Mouse (Mus musculus) kidney, embryonic 15.5 days (tissue): ENCODE results near the gene Fam107b. TPM values are rescaled to one million over a fixed set of nuclear protein-coding genes. Genes with fewer than 3 reads are reported as not detected.

Experiments
- ATAC-seq: fragments of 200-750 bp; cut with Nextera tagmentation; replicated peaks from 2 replicates; pipeline ENCODE4 v1.8.0; 2017; ENCODE audit warnings: moderate TSS enrichment; ENCODE audit not compliant: low FRiP score
- H3K27ac ChIP-seq: fragments of 300-500 bp; sonication (generic); 2 replicates; pipeline ENCODE4 v1.5.1; 2015; ENCODE audit warnings: mild to moderate bottlenecking, inconsistent platforms
- H3K27me3 ChIP-seq: fragments of 300-500 bp; sonication (generic); 2 replicates; pipeline ENCODE4 v1.6.1; 2015; ENCODE audit warnings: inconsistent platforms
- H3K36me3 ChIP-seq: fragments of 300-500 bp; sonication (generic); 2 replicates; pipeline ENCODE4 v1.6.1; 2015; ENCODE audit warnings: inconsistent platforms
- H3K4me1 ChIP-seq: fragments of 300-500 bp; sonication (generic); 2 replicates; pipeline ENCODE4 v1.6.1; 2015; ENCODE audit warnings: inconsistent platforms
- H3K4me2 ChIP-seq: fragments of 300-500 bp; sonication (generic); 2 replicates; pipeline ENCODE4 v1.6.1; 2015; ENCODE audit warnings: moderate library complexity, mild to moderate bottlenecking, inconsistent platforms
- H3K4me3 ChIP-seq: fragments of 300-500 bp; sonication (generic); replicated peaks from 2 replicates; pipeline ENCODE4 v1.5.1; 2015; ENCODE audit warnings: mild to moderate bottlenecking, inconsistent platforms
- H3K9ac ChIP-seq: fragments of 300-500 bp; sonication (generic); 2 replicates; pipeline ENCODE4 v1.6.1; 2015; ENCODE audit warnings: mild to moderate bottlenecking, inconsistent platforms
- H3K9me3 ChIP-seq: fragments of 300-500 bp; sonication (generic); replicated peaks from 2 replicates; pipeline ENCODE4 v1.6.1; 2016; ENCODE audit warnings: inconsistent platforms
- WGBS: fragments of 180-500 bp; shearing (Covaris S2); methylation state at CpG from one replicate; pipeline ENCODE4 v1.1.7; 2015; ENCODE audit warnings: mixed read lengths; 5-methylcytosine and 5-hydroxymethylcytosine counted together
- polyA plus RNA-seq: library from polyadenylated mRNA; unstranded; fragments of >200 nt; fragmentation: Nextera tagmentation; extraction: Ambion mirVana; gene quantifications from 2 replicates; pipeline ENCODE4 v1.2.1, GENCODE M21; 2015

Fam107b gene
- polyA plus RNA-seq, 1 experiment from 2014 or later: 59.9 TPM

- Histone ChIP-seq H3K27ac (no peak overlapping the region), H3K4me1 (peaks cover 49% of the 10 kb centered on the region), H3K9me3 (no peaks in the 10 kb centered on the region), H3K4me2 (no peak overlapping the region), H3K27me3 (no peaks in the 10 kb centered on the region), H3K36me3 (no peaks in the 10 kb centered on the region), H3K9ac (no peak overlapping the region), H3K4me3 (no peak overlapping the region)
- no peak for ATAC-seq
- WGBS: 90% methylated on average over 7 of the region's 7 CpGs
Measured at GRCm38 (mm10) chr2:3739351-3739961, 169.2 kb downstream of the Fam107b start.

GRCm38 (mm10) chr2:3740256-3740655 lies 170.0 kb downstream of the Fam107b start:
- ATAC-seq: no peak
- WGBS: 65% methylated on average over 3 of the region's 3 CpGs
- H3K9me3 ChIP-seq: no peaks in the 10 kb centered on the region
- no peaks in the 10 kb centered on the region for H3K27me3 ChIP-seq
- H3K4me3 ChIP-seq: no peak overlapping the region
- H3K36me3 ChIP-seq: no peaks in the 10 kb centered on the region
- peaks cover 53% of the 10 kb centered on the region for H3K4me1 ChIP-seq
- H3K9ac ChIP-seq: no peak overlapping the region
- H3K4me2 ChIP-seq: no peak overlapping the region
- H3K27ac ChIP-seq: no peak overlapping the region

- Histone ChIP-seq H3K27me3 (no peaks in the 10 kb centered on the region), H3K4me2 (no peak overlapping the region), H3K9me3 (no peaks in the 10 kb centered on the region), H3K9ac (no peak overlapping the region), H3K4me1 (peaks cover 52% of the 10 kb centered on the region), H3K27ac (no peak overlapping the region), H3K4me3 (no peak overlapping the region), H3K36me3 (no peaks in the 10 kb centered on the region)
- 92% methylated on average over 4 of the region's 4 CpGs for WGBS
- no peak for ATAC-seq
Measured at GRCm38 (mm10) chr2:3740670-3741069, 170.4 kb downstream of the Fam107b start.

GRCm38 (mm10) chr2:3742519-3742918 lies 172.2 kb downstream of the Fam107b start:
- 77% methylated on average over 6 of the region's 6 CpGs for WGBS
- Histone ChIP-seq H3K9ac (no peak overlapping the region), H3K4me3 (no peak overlapping the region), H3K4me1 (peaks cover 45% of the 10 kb centered on the region), H3K27me3 (no peaks in the 10 kb centered on the region), H3K27ac (no peak overlapping the region), H3K4me2 (no peak overlapping the region), H3K9me3 (no peaks in the 10 kb centered on the region), H3K36me3 (no peaks in the 10 kb centered on the region)
- no peak for ATAC-seq

GRCm38 (mm10) chr2:3745041-3745440 lies 174.8 kb downstream of the Fam107b start:
- WGBS: 89% methylated on average over 3 of the region's 3 CpGs
- Histone ChIP-seq H3K9me3 (no peaks in the 10 kb centered on the region), H3K4me1 (peaks cover 43% of the 10 kb centered on the region), H3K27me3 (no peaks in the 10 kb centered on the region), H3K36me3 (no peaks in the 10 kb centered on the region), H3K9ac (no peak overlapping the region), H3K4me2 (no peak overlapping the region), H3K4me3 (no peak overlapping the region), H3K27ac (no peak overlapping the region)
- ATAC-seq: no peak

GRCm38 (mm10) chr2:3745910-3746606 lies 175.8 kb downstream of the Fam107b start:
- no peak overlapping the region for H3K27ac ChIP-seq
- ATAC-seq: no peak
- 75% methylated on average over 13 of the region's 13 CpGs for WGBS
- H3K4me1 ChIP-seq: peaks cover 39% of the 10 kb centered on the region
- no peak overlapping the region for H3K4me3 ChIP-seq
- no peaks in the 10 kb centered on the region for H3K9me3 ChIP-seq
- no peak overlapping the region for H3K4me2 ChIP-seq
- H3K27me3 ChIP-seq: no peaks in the 10 kb centered on the region
- H3K9ac ChIP-seq: no peak overlapping the region
- no peaks in the 10 kb centered on the region for H3K36me3 ChIP-seq

GRCm38 (mm10) chr2:3748714-3749503 lies 178.6 kb downstream of the Fam107b start:
- Histone ChIP-seq H3K4me3 (no peak overlapping the region), H3K27ac (peak overlapping the region; percentile 77), H3K4me2 (peak overlapping the region; percentile 28)

GRCm38 (mm10) chr2:3749504-3750024 lies 179.3 kb downstream of the Fam107b start:
- H3K9ac ChIP-seq: no peak overlapping the region
- H3K4me3 ChIP-seq: no peak overlapping the region
- peaks cover 60% of the 10 kb centered on the region for H3K4me1 ChIP-seq
- WGBS: 42% methylated on average over 6 of the region's 6 CpGs
- ATAC-seq: no peak
- H3K4me2 ChIP-seq: peak overlapping the region; percentile 28
- peak overlapping the region; percentile 77 for H3K27ac ChIP-seq
- no peaks in the 10 kb centered on the region for H3K27me3 ChIP-seq
- H3K9me3 ChIP-seq: no peaks in the 10 kb centered on the region
- H3K36me3 ChIP-seq: no peaks in the 10 kb centered on the region

More at GRCm38 (mm10) chr2:3748714-3749503, 178.6 kb downstream of the Fam107b start:
- Histone ChIP-seq H3K9ac (no peak overlapping the region), H3K36me3 (no peaks in the 10 kb centered on the region), H3K27me3 (no peaks in the 10 kb centered on the region), H3K4me1 (peaks cover 58% of the 10 kb centered on the region), H3K9me3 (no peaks in the 10 kb centered on the region)
- WGBS: 52% methylated on average over 12 of the region's 12 CpGs
- peak; percentile 64 for ATAC-seq

- Histone ChIP-seq H3K4me2 (no peak overlapping the region), H3K9me3 (no peaks in the 10 kb centered on the region), H3K4me3 (no peak overlapping the region), H3K4me1 (peaks cover 56% of the 10 kb centered on the region), H3K9ac (no peak overlapping the region), H3K27ac (no peak overlapping the region), H3K27me3 (no peaks in the 10 kb centered on the region), H3K36me3 (no peaks in the 10 kb centered on the region)
- WGBS: 65% methylated on average over 9 of the region's 9 CpGs
- ATAC-seq: no peak
Measured at GRCm38 (mm10) chr2:3750126-3750525, 179.8 kb downstream of the Fam107b start.

- 35% methylated on average over 7 of the region's 7 CpGs for WGBS
- no peak overlapping the region for H3K27ac ChIP-seq
- no peaks in the 10 kb centered on the region for H3K9me3 ChIP-seq
- no peak overlapping the region for H3K4me2 ChIP-seq
- H3K9ac ChIP-seq: no peak overlapping the region
- H3K4me1 ChIP-seq: peaks cover 60% of the 10 kb centered on the region
- 0 out of 2 replicates have a peak, but pooled peaks have one; percentile 8 for ATAC-seq
- H3K27me3 ChIP-seq: no peaks in the 10 kb centered on the region
- no peaks in the 10 kb centered on the region for H3K36me3 ChIP-seq
- no peak overlapping the region for H3K4me3 ChIP-seq
Measured at GRCm38 (mm10) chr2:3752365-3752764, 182.1 kb downstream of the Fam107b start.

GRCm38 (mm10) chr2:3752893-3753292 lies 182.6 kb downstream of the Fam107b start:
- H3K27ac ChIP-seq: no peak overlapping the region
- peaks cover 60% of the 10 kb centered on the region for H3K4me1 ChIP-seq
- H3K4me3 ChIP-seq: no peak overlapping the region
- ATAC-seq: 0 out of 2 replicates have a peak, but pooled peaks have one; percentile 16
- no peaks in the 10 kb centered on the region for H3K27me3 ChIP-seq
- no peak overlapping the region for H3K4me2 ChIP-seq
- no peaks in the 10 kb centered on the region for H3K9me3 ChIP-seq
- no peak overlapping the region for H3K9ac ChIP-seq
- H3K36me3 ChIP-seq: no peaks in the 10 kb centered on the region
- 71% methylated on average over 5 of the region's 5 CpGs for WGBS

- Histone ChIP-seq H3K4me3 (no peak overlapping the region), H3K4me2 (no peak overlapping the region), H3K27me3 (no peaks in the 10 kb centered on the region), H3K9ac (no peak overlapping the region), H3K27ac (no peak overlapping the region), H3K9me3 (no peaks in the 10 kb centered on the region), H3K4me1 (peaks cover 52% of the 10 kb centered on the region), H3K36me3 (no peaks in the 10 kb centered on the region)
- 43% methylated on average over 2 of the region's 2 CpGs for WGBS
- no peak for ATAC-seq
Measured at GRCm38 (mm10) chr2:3753749-3754148, 183.5 kb downstream of the Fam107b start.
